Mouse (Mus musculus): ENCODE data around the gene Lrrc73.

DNA sequence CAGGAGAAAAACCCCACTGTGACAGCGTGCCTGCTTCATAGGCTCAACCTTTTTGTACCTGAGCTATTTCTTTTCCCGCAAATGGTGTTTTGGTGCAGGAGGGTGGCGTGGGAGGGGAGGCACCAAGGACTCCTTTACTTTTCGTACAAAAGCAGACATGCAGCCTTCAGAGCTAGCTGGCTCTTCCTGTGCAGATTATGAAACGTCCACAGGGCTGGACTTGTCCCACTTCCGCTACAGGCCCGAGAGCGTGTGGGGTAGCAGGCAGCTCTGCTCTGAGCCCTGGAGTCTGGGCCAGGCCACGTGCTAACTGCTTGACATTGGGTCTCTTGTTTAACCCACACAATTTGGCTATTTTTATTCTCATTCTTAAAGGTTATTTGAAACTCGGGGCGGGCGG, 48.6 kb downstream of the Lrrc73 start:
- TF ChIP-seq CTCF (IDR thresholded peaks at IDR 0.05): no peak
- TF ChIP-seq EP300 (IDR thresholded peaks at IDR 0.05): no peak

Data from lung, postnatal 0 days (tissue).